Mouse (Mus musculus) cortical plate, adult 2 months (tissue): Measurements from ENCODE around the gene Nxph4. TPM values are rescaled to one million over a fixed set of nuclear protein-coding genes. Genes with fewer than 3 reads are reported as not detected.

Experiments used
- H3K27ac ChIP-seq: fragments of 200-500 bp; 2 replicates; pipeline ENCODE4 v1.5.1; 2012; ENCODE audit warnings: low read length, control low read depth, inconsistent platforms; ENCODE audit not compliant: insufficient read depth
- H3K4me1 ChIP-seq: fragments of 200-500 bp; 2 replicates; pipeline ENCODE4 v1.6.1; 2011; ENCODE audit warnings: low read length; ENCODE audit not compliant: control insufficient read depth, insufficient read depth
- H3K4me3 ChIP-seq: fragments of 200-500 bp; 2 replicates; pipeline ENCODE4 v1.5.1; 2011; ENCODE audit warnings: mild to moderate bottlenecking, low read length, control low read depth; ENCODE audit not compliant: insufficient read depth
- CTCF ChIP-seq: fragments of 200-500 bp; IDR thresholded peaks from 2 replicates; pipeline ENCODE4 v1.5.1; 2011; ENCODE audit warnings: mild to moderate bottlenecking, control low read depth, low read length; ENCODE audit not compliant: insufficient read depth; ENCODE audit errors: extremely low read depth
- POLR2A ChIP-seq: fragments of 200-500 bp; IDR thresholded peaks from 2 replicates; pipeline ENCODE4 v1.6.1; 2011; ENCODE audit warnings: mild to moderate bottlenecking, low read length, control low read depth; ENCODE audit not compliant: insufficient read depth; ENCODE audit errors: extremely low read depth
- polyA plus RNA-seq: library from polyadenylated mRNA; depleted of rRNA; stranded (reverse); fragments of >200 nt; gene quantifications from 2 replicates; pipeline ENCODE4 v1.2.3, GENCODE M21; 2012

The Nxph4 gene
- polyA plus RNA-seq, 1 experiment = 3.0 TPM

GRCm38 (mm10) chr10:127544375-127544774 lies 10.0 kb upstream of the Nxph4 start:
- H3K4me1 ChIP-seq = no peaks in the 10 kb centered on the region
- TF ChIP-seq CTCF (no peak), POLR2A (no peak)
- no peak overlapping the region for H3K4me3 ChIP-seq
- H3K27ac ChIP-seq = no peak overlapping the region

DNA sequence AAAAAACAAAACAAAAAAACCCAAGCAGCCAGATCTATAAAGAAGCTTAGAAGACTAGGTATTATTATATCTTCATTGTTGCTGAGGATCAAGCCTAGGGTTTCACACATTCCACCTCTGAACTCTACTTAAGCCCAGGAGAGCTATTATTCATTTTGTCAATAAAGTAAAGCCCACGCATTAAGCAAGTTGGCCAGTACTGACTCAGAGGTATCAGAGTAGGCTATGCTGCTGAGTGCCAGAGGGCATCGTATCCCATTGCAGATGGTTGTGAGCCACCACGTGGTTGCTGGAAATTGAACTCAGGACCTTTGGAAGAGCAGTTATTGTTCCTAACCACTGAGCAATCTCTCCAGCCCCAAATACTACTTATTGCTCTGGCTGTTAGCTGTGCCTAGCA lies 9.6 kb upstream of the Nxph4 start:
- H3K4me3 ChIP-seq = no peak overlapping the region
- TF ChIP-seq POLR2A (no peak), CTCF (no peak)
- no peaks in the 10 kb centered on the region for H3K4me1 ChIP-seq
- H3K27ac ChIP-seq = no peak overlapping the region

DNA sequence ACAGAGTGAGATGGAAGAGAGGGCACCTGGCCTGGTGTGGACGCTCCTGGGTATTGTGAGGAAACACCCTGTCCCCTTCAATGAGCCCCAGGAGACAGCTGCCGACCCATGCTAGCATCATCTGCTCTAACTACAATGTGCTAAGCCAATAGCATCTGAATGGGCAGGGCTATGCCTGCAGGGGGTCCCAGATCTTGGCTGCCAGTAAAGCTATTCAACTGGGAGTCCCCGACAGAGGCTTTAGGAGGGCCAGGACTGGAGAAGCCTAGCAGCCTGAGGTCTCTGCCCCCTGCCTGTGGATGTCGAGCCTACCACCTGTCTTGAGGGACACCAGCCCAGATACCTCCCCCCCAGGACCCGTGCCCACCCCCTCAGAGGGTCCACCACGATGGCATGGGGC lies 8.4 kb upstream of the Nxph4 start:
- TF ChIP-seq CTCF (no peak), POLR2A (no peak)
- H3K4me1 ChIP-seq = no peaks in the 10 kb centered on the region
- no peak overlapping the region for H3K4me3 ChIP-seq
- peak overlapping the region; percentile 62; the same call in 1 of the 2 replicates for H3K27ac ChIP-seq

GRCm38 (mm10) chr10:127542084-127542483 lies 7.7 kb upstream of the Nxph4 start:
- H3K4me1 ChIP-seq = no peaks in the 10 kb centered on the region
- H3K4me3 ChIP-seq = no peak overlapping the region
- H3K27ac ChIP-seq = peak overlapping the region; percentile 62; the same call in 1 of the 2 replicates
- no peak for TF ChIP-seq POLR2A
- TF ChIP-seq CTCF = no peak

- H3K27ac ChIP-seq = no peak overlapping the region
- no peaks in the 10 kb centered on the region for H3K4me1 ChIP-seq
- no peak overlapping the region for H3K4me3 ChIP-seq
- no peak for TF ChIP-seq CTCF
Measured at GRCm38 (mm10) chr10:127541510-127541909, 7.2 kb upstream of the Nxph4 start.

DNA sequence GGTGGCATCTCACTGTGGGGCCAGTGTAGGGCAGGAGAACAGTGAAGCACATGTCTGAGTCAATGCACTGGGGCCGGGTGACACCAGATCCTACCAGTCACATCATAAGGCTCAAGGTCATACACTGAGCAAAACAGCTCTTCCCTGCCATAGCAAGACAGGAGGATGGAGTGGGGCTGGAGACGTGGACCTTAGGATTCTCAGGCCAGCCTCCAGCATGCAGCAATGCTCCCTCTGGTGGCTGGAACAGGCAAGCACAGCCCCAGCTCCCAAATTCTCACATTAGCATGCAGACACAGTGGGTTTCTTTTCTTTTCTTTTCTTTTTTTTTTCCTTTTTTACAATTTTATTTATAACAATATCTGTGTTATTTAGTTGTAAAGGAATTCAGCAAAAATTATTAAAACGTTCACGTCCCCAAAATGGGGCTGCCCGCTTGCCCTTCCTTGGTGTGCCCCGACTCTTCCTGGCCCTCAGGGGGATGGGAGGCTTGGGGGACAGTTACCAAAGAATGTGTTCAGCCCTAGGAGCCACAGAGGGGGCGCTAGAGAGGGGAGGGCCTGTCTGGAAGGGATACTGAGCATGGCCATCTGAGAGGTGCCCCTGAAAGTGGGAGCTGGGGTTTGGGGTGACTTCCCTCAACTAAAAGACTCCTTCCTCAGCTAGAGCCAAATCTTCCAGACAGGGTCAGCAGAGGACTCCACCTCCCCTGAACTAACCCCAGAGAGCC lies 3.7 kb upstream of the Nxph4 start:
- Histone ChIP-seq H3K4me1 (peaks cover 2% of the 10 kb centered on the region; the same call in 1 of the 2 replicates), H3K27ac (no peak overlapping the region), H3K4me3 (no peak overlapping the region)
- TF ChIP-seq CTCF (peak; percentile 91), POLR2A (no peak)

GRCm38 (mm10) chr10:127536586-127537314 lies 2.4 kb upstream of the Nxph4 start:
- no peak overlapping the region for H3K27ac ChIP-seq
- H3K4me3 ChIP-seq = no peak overlapping the region
- peaks cover 2% of the 10 kb centered on the region; the same call in 1 of the 2 replicates for H3K4me1 ChIP-seq
- no peak for TF ChIP-seq POLR2A
- peak; percentile 44; the same call in 1 of the 2 replicates for TF ChIP-seq CTCF

GRCm38 (mm10) chr10:127534929-127535384 lies 598 bp upstream of the Nxph4 start:
- Histone ChIP-seq H3K4me1 (peaks cover 2% of the 10 kb centered on the region; the same call in 1 of the 2 replicates), H3K4me3 (0 out of 2 replicates have a peak overlapping the region, but pooled peaks have one; percentile 9), H3K27ac (no peak overlapping the region)
- no peak for TF ChIP-seq POLR2A
- TF ChIP-seq CTCF = no peak

DNA sequence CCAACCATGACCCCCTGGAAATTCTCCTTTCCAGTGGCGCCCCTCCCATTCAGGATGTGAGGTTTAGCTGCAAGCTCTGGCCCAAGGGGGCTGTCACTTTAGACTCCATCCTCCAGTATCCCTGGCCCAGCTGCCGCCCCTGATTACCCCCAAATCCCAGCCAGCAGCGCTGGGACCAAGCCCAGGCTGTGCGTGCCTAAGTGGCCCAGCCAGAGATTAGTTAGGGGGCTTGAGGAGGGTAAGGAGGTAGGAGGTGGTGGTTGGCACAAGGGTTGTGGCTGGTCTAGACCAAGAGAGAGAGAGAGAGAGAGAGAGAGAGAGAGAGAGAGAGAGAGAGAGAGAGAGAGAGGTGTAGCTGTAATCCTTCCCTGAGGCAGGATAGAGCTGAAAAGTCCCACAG lies 2.8 kb downstream of the Nxph4 start:
- TF ChIP-seq POLR2A (no peak), CTCF (no peak)
- H3K27ac ChIP-seq = no peak overlapping the region
- H3K4me1 ChIP-seq = peaks cover 2% of the 10 kb centered on the region; the same call in 1 of the 2 replicates
- H3K4me3 ChIP-seq = no peak overlapping the region
